Mouse (Mus musculus): ENCODE results near the gene Ulk4. TPM values are rescaled to one million over a fixed set of nuclear protein-coding genes. Genes with fewer than 3 reads are reported as not detected.

Ulk4 gene
- polyA plus RNA-seq, 1 experiment from 2014 or later: 122 TPM

- Histone ChIP-seq H3K4me2 (replicated peaks; ENCODE audit: low read depth, low read length) (no peak overlapping the region), H3K36me3 (ENCODE audit: insufficient read depth, low read length) (no peaks in the 10 kb centered on the region; the same call in 1 of the 2 replicates), H3K27ac (ENCODE audit: low read length) (no peak overlapping the region), H3K4me3 (ENCODE audit: low read depth, low read length) (no peak overlapping the region), H3K9me3 (ENCODE audit: low read length) (no peaks in the 10 kb centered on the region), H3K9ac (replicated peaks; ENCODE audit: low read depth) (no peak overlapping the region), H3K4me1 (ENCODE audit: insufficient read depth, low read depth, low read length) (peaks cover 20% of the 10 kb centered on the region), H3K27me3 (replicated peaks; ENCODE audit: insufficient read depth, low read length) (no peaks in the 10 kb centered on the region)
- DNase-seq (ENCODE audit: low spot score): no peak
- WGBS: 73% methylated on average over 6 of the region's 6 CpGs
- TF ChIP-seq EP300 (IDR thresholded peaks at IDR 0.05): no peak
- no peak for TF ChIP-seq CTCF (IDR thresholded peaks at IDR 0.05)
- ATAC-seq: no peak
These were observed 34.8 kb upstream of the Ulk4 start for GRCm38 (mm10) chr9:121311846-121312236.

DNA sequence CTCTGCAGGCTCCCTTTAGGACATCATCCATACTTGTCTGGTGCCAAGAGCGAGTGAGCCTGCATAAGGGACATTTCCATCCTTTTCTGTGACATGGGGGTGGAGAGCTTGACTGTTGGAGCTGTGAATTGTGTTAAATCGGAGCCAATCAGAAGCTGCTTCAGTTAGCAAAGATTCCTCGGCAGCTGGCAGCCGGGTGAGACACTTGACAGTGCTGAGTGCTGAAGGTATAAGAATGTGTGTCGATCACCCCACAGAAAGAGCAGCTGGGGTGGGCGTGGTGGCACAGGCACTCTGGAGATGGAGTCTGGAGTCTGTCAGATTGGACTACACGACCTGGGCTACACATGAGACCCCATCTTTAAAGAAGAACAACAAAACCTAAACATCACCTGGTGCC lies 33.5 kb upstream of the Ulk4 start:
- TF ChIP-seq EP300 (IDR thresholded peaks at IDR 0.05) (no peak), CTCF (IDR thresholded peaks at IDR 0.05) (no peak)
- no peak for ATAC-seq
- Histone ChIP-seq H3K36me3 (ENCODE audit: insufficient read depth, low read length) (no peaks in the 10 kb centered on the region), H3K4me2 (replicated peaks; ENCODE audit: low read depth, low read length) (no peak overlapping the region), H3K9me3 (ENCODE audit: low read length) (no peaks in the 10 kb centered on the region), H3K4me3 (ENCODE audit: low read depth, low read length) (no peak overlapping the region), H3K9ac (replicated peaks; ENCODE audit: low read depth) (no peak overlapping the region), H3K27ac (ENCODE audit: low read length) (no peak overlapping the region), H3K4me1 (ENCODE audit: insufficient read depth, low read depth, low read length) (peaks cover 7% of the 10 kb centered on the region; the same call in 1 of the 2 replicates), H3K27me3 (replicated peaks; ENCODE audit: insufficient read depth, low read length) (no peaks in the 10 kb centered on the region)
- 67% methylated on average over 7 of the region's 7 CpGs for WGBS
- no peak for DNase-seq (ENCODE audit: low spot score)

DNA sequence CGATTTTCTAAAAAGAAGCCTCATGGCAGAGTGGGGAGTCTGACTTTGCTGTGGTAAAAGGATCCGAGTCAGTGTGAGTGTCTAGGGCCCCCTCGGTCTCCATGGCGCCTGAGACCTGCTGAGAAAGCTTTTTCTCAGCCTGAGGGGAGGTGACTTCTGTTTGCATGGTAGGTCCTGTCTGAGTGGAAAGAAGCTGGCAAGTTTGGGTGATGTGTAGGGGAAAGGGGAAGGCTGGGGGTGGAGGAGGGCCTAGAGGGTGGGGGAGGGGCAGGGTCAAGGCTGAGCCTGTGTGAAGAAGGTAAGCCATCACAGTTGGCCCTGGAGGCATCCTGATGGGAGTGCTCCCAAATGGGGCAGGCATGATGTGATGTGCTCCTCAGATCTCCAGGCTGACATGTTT lies 32.3 kb upstream of the Ulk4 start:
- no peak overlapping the region for H3K4me2 ChIP-seq (replicated peaks; ENCODE audit: low read depth, low read length)
- H3K27ac ChIP-seq (ENCODE audit: low read length): no peak overlapping the region
- TF ChIP-seq CTCF (IDR thresholded peaks at IDR 0.05) (no peak), EP300 (IDR thresholded peaks at IDR 0.05) (no peak)
- no peak for DNase-seq (ENCODE audit: low spot score)
- H3K4me1 ChIP-seq (ENCODE audit: insufficient read depth, low read depth, low read length): peaks cover 6% of the 10 kb centered on the region; the same call in 1 of the 2 replicates
- no peaks in the 10 kb centered on the region for H3K36me3 ChIP-seq (ENCODE audit: insufficient read depth, low read length)
- H3K9ac ChIP-seq (replicated peaks; ENCODE audit: low read depth): no peak overlapping the region
- no peak for ATAC-seq
- no peak overlapping the region for H3K4me3 ChIP-seq (ENCODE audit: low read depth, low read length)
- WGBS: 53% methylated on average over 4 of the region's 4 CpGs
- no peaks in the 10 kb centered on the region for H3K9me3 ChIP-seq (ENCODE audit: low read length)
- no peaks in the 10 kb centered on the region for H3K27me3 ChIP-seq (replicated peaks; ENCODE audit: insufficient read depth, low read length)

DNA sequence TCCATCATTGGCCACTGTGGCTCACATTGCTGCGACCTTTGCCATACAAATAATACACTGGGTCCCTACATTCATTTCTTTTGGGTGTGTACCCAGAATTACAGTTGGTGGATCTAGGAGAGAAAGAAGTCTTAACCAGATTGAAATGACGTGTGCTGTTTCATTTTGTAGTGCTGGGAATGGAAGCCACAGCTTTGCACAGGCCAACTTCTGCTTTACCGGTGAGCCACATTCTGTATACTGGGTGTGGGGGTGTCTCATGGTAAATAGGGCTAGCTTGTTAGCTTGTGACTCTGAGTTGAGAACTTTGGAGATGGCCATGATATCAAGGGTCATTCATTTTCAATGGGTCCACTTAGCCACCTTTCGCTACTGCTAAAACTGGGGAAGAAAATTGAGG lies 28.5 kb upstream of the Ulk4 start:
- H3K4me1 ChIP-seq (ENCODE audit: insufficient read depth, low read depth, low read length): no peaks in the 10 kb centered on the region

GRCm38 (mm10) chr9:121304520-121304919 lies 27.5 kb upstream of the Ulk4 start:
- H3K27ac ChIP-seq (ENCODE audit: low read length): no peak overlapping the region
- H3K36me3 ChIP-seq (ENCODE audit: insufficient read depth, low read length): no peaks in the 10 kb centered on the region
- no peak for TF ChIP-seq CTCF (IDR thresholded peaks at IDR 0.05)
- TF ChIP-seq EP300 (IDR thresholded peaks at IDR 0.05): no peak
- no peak overlapping the region for H3K4me2 ChIP-seq (replicated peaks; ENCODE audit: low read depth, low read length)
- H3K9me3 ChIP-seq (ENCODE audit: low read length): no peaks in the 10 kb centered on the region
- no peaks in the 10 kb centered on the region for H3K27me3 ChIP-seq (replicated peaks; ENCODE audit: insufficient read depth, low read length)
- DNase-seq (ENCODE audit: low spot score) (no peak), ATAC-seq (no peak)
- no peak overlapping the region for H3K9ac ChIP-seq (replicated peaks; ENCODE audit: low read depth)
- H3K4me1 ChIP-seq (ENCODE audit: insufficient read depth, low read depth, low read length): 0 out of 2 replicates have a peak, but pooled peaks cover 3% of the 10 kb centered on the region
- WGBS: 81% methylated on average over 10 of the region's 10 CpGs
- no peak overlapping the region for H3K4me3 ChIP-seq (ENCODE audit: low read depth, low read length)

More for the DNA sequence above, 28.5 kb upstream of the Ulk4 start:
- no peak overlapping the region for H3K4me3 ChIP-seq (ENCODE audit: low read depth, low read length)
- no peak overlapping the region for H3K4me2 ChIP-seq (replicated peaks; ENCODE audit: low read depth, low read length)
- WGBS: 94% methylated on average over 4 of the region's 4 CpGs
- no peaks in the 10 kb centered on the region for H3K36me3 ChIP-seq (ENCODE audit: insufficient read depth, low read length)
- TF ChIP-seq CTCF (IDR thresholded peaks at IDR 0.05) (no peak), EP300 (IDR thresholded peaks at IDR 0.05) (no peak)
- H3K9ac ChIP-seq (replicated peaks; ENCODE audit: low read depth): no peak overlapping the region
- no peaks in the 10 kb centered on the region for H3K27me3 ChIP-seq (replicated peaks; ENCODE audit: insufficient read depth, low read length)
- no peak for ATAC-seq
- H3K9me3 ChIP-seq (ENCODE audit: low read length): no peaks in the 10 kb centered on the region
- DNase-seq (ENCODE audit: low spot score): no peak
- H3K27ac ChIP-seq (ENCODE audit: low read length): no peak overlapping the region

DNA sequence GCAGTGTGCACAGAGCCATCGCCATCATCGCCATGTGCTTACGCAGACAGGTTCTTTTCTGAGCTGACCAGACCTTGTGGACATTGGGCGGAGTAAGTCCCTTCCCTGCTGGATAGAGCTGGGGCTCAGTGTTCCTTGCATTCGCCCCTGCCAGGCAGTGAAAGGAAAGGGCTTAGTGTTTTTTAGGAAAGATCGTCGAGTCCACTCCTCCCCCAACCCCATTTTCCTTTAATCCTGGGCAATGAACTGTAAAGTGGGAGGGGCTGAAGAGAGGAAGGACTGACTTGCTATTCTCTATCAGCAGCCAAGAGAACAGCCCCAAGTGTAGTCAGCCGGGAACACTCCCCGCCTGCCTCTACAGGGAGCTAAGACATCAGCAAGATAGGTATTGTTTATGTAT lies 26.8 kb upstream of the Ulk4 start:
- 64% methylated on average over 9 of the region's 9 CpGs for WGBS
- ATAC-seq (no peak), DNase-seq (ENCODE audit: low spot score) (no peak)
- TF ChIP-seq CTCF (IDR thresholded peaks at IDR 0.05): no peak
- no peak for TF ChIP-seq EP300 (IDR thresholded peaks at IDR 0.05)
- no peak overlapping the region for H3K9ac ChIP-seq (replicated peaks; ENCODE audit: low read depth)
- no peaks in the 10 kb centered on the region for H3K9me3 ChIP-seq (ENCODE audit: low read length)
- H3K27ac ChIP-seq (ENCODE audit: low read length): no peak overlapping the region
- no peaks in the 10 kb centered on the region for H3K27me3 ChIP-seq (replicated peaks; ENCODE audit: insufficient read depth, low read length)
- H3K4me3 ChIP-seq (ENCODE audit: low read depth, low read length): no peak overlapping the region
- H3K4me1 ChIP-seq (ENCODE audit: insufficient read depth, low read depth, low read length): peaks cover 5% of the 10 kb centered on the region; the same call in 1 of the 2 replicates
- H3K36me3 ChIP-seq (ENCODE audit: insufficient read depth, low read length): no peaks in the 10 kb centered on the region
- no peak overlapping the region for H3K4me2 ChIP-seq (replicated peaks; ENCODE audit: low read depth, low read length)

GRCm38 (mm10) chr9:121303086-121303485 lies 26.1 kb upstream of the Ulk4 start:
- Histone ChIP-seq H3K9ac (replicated peaks; ENCODE audit: low read depth) (no peak overlapping the region), H3K4me2 (replicated peaks; ENCODE audit: low read depth, low read length) (no peak overlapping the region), H3K36me3 (ENCODE audit: insufficient read depth, low read length) (no peaks in the 10 kb centered on the region), H3K27me3 (replicated peaks; ENCODE audit: insufficient read depth, low read length) (no peaks in the 10 kb centered on the region), H3K4me3 (ENCODE audit: low read depth, low read length) (no peak overlapping the region), H3K4me1 (ENCODE audit: insufficient read depth, low read depth, low read length) (peaks cover 11% of the 10 kb centered on the region; the same call in 1 of the 2 replicates), H3K9me3 (ENCODE audit: low read length) (no peaks in the 10 kb centered on the region), H3K27ac (ENCODE audit: low read length) (no peak overlapping the region)
- no peak for TF ChIP-seq EP300 (IDR thresholded peaks at IDR 0.05)
- TF ChIP-seq CTCF (IDR thresholded peaks at IDR 0.05): no peak
- whole genome bisulfite sequencing: 36% methylated on average over 6 of the region's 6 CpGs
- DNase-seq (ENCODE audit: low spot score) (no peak), ATAC-seq (no peak)

All from lung, postnatal 0 days (tissue).